Mouse (Mus musculus): ENCODE measurements at regions not wholly inside any gene's neighbourhood (a gene's known extent, or its start where the extent isn't known, plus 50 kb on each side); places are given as distances from the start of the nearest gene placed in this dataset.

DNA sequence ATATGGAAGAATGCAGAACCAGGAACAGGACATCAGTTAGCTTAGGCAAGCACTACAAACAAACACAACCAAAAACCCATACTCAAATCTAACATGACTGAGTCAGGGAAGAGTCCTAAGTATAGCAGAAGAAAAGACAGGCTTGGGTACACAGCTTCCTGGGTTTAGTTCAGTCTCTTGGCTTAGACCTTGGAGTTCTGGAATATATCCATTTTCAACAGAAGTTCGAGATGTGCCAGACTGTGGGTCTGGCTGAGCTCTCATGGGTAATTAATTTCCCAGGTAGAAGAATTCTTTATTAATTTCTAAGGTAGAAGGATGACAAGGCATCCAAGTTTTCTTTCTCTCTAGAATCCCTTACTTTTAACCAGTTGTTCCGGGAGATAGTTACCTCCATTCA lies 396.2 kb downstream of the Gpam start:
- TF ChIP-seq CTCF (conservative IDR thresholded peaks at IDR 0.05; ENCODE audit: low read length) (no peak), NANOG (IDR thresholded peaks at IDR 0.05; ENCODE audit: borderline replicate concordance, low read length) (no peak)

Data from E14TG2a.4 (cell line).